Mouse (Mus musculus): ENCODE measurements around the gene Zmym1. TPM values are rescaled to one million over a fixed set of nuclear protein-coding genes. Genes with fewer than 3 reads are reported as not detected.
"Not testable (repeated sequence)": the region's sequence is repeated elsewhere in the genome, so short reads cannot be mapped to it uniquely, and the experiment has no call there.

Gene Zmym1
- polyA plus RNA-seq, 1 experiment from 2014 or later, result 23.1 TPM

GRCm38 (mm10) chr4:126999372-126999771 is 61.6 kb downstream of the Zmym1 start:
- not testable (repeated sequence) for H3K4me2 ChIP-seq; H3K9ac ChIP-seq; H3K4me3 ChIP-seq; H3K27ac ChIP-seq; H3K4me1 ChIP-seq; H3K9me3 ChIP-seq; H3K36me3 ChIP-seq; ATAC-seq (ENCODE audit: insufficient number of reproducible peaks, insufficient read depth, low FRiP score, low TSS enrichment, low read depth); H3K27me3 ChIP-seq
- WGBS, result 96% methylated on average over 16 of the region's 16 CpGs

Other genes starting within 250 kb of the Zmym1 start
- 27.0 and 34.4 TPM in 2 replicates for gene Zmym4, start 93.0 kb downstream of the Zmym1 start, polyA plus RNA-seq (2015; fragmentation: Nextera tagmentation; extraction: Ambion mirVana)
- gene Sfpq, start 39.8 kb downstream of the Zmym1 start, polyA plus RNA-seq (2015; fragmentation: Nextera tagmentation; extraction: Ambion mirVana), result 120 TPM in 2 replicates
- gene Zmym6, start 16.2 kb upstream of the Zmym1 start, polyA plus RNA-seq (2015; fragmentation: Nextera tagmentation; extraction: Ambion mirVana), result 26.6 and 29.4 TPM in 2 replicates
- 18.2 and 21.2 TPM in 2 replicates for gene Tmem35b, start 62.5 kb upstream of the Zmym1 start, polyA plus RNA-seq (2015; fragmentation: Nextera tagmentation; extraction: Ambion mirVana)
- gene Dlgap3, start 108.1 kb upstream of the Zmym1 start, polyA plus RNA-seq (2015; fragmentation: Nextera tagmentation; extraction: Ambion mirVana), result 0.91 and 0.94 TPM in 2 replicates
- gene Smim12, start 182.6 kb upstream of the Zmym1 start, polyA plus RNA-seq (2015; fragmentation: Nextera tagmentation; extraction: Ambion mirVana), result 42.2 and 53.0 TPM in 2 replicates